Mouse (Mus musculus): ENCODE measurements around the gene Zfp668. TPM values are rescaled to one million over a fixed set of nuclear protein-coding genes. Genes with fewer than 3 reads are reported as not detected.

Zfp668 gene
- polyA plus RNA-seq, 1 experiment from 2014 or later: 32.5 TPM

DNA sequence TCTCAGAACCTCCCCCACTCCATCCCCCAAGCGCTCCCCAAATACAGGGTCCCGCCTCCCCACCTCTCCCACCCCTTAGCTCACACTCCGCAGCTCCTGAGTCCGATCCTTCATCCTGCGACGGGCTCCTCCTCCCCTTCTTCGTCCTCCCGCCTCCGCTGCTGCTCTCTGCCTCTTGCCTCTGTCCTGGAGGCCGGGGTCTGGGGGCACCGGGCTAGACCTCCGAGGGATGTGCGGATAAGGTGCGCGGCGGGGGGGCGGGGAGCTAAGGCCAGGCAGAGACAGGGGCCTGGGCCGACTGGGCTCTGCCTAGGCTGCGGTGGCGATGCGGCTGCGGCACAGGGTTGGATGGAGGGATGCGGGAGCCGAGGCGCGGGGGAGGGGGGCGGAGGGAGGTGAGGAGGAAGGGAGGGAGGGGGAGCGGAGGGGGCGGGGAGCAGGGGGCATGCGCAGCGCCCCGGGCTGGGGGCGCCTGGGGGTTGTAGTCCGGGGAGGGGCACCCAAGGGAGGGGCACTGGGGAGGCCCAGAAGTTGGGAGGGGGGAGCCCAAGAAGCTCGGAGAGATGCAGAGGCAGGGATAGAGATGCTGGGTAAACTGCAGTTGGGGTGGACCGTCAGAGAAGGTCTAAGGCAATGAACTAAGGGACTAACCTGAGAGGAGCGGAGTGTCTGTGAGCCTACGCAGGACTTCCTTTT lies 52.3 kb downstream of the Zfp668 start, which contains the start of the genes Stx4a and Stx1b:
Gene Stx4a, plus strand, starts transcription at position 119 of the 696 bp plus-strand sequence.
Gene Stx1b, minus strand, starts transcription at position 374 of the 696 bp plus-strand sequence.
- no peaks in the 10 kb centered on the region for H3K36me3 ChIP-seq
- H3K27me3 ChIP-seq: no peaks in the 10 kb centered on the region
- ATAC-seq (ENCODE audit: low read depth): peak; percentile 93
- no peaks in the 10 kb centered on the region for H3K9me3 ChIP-seq
- peak within 1 kb of the TSS; percentile 96 for H3K9ac ChIP-seq
- H3K27ac ChIP-seq (replicated peaks): peak within 1 kb of the TSS; percentile 93
- H3K4me3 ChIP-seq: peak within 1 kb of the TSS; percentile 76
- 4% methylated on average over 32 of the region's 38 CpGs for WGBS
- H3K4me2 ChIP-seq: peak within 1 kb of the TSS; percentile 79
- H3K4me1 ChIP-seq (replicated peaks): peaks cover 38% of the 10 kb centered on the region

DNA sequence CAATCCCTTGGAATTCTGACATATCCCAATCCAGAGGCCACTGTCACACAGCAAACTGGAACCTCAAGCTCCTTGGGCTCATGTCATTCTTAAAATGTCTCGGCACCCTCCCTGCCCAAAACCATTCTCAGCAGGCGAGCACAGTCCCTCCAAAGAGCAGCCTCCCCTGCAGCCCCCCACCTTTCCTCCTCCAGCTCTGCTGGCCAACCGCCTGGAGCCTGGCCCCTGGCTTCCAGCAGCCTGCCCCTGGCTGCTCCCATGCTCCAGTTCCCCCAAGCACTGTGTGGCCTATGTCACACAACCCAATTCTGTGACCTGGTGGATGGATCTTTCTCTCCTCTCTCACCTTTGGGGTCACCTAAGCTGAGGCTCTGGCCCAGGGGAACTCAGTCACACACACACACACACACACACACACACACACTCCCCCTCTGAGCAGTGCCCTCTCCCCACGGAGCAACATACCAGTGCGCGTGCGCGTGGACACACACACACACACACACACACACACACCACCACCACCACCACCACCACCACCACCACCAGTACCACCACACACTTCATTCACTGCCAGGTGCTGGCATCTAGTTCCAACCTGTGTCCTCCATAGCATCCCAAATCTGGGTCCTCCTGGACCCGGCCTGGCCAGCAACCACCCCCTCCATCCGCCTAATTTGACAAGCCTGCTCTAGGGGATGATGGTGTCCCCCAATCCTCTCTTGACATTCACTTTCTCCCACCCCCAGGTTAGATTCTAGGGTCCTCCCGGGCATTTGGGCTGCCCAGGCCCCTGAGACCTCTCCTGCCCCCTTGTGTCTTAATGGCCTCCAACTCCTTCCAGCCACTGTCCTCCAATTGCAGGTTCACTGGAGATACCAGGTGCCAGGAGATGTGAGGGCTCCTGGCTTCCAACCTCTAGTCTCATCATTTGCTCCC lies 53.1 kb downstream of the Zfp668 start:
- 57% methylated on average over 6 of the region's 11 CpGs for WGBS
- Histone ChIP-seq H3K4me2 (peak overlapping the region; percentile 79), H3K36me3 (peaks cover 3% of the 10 kb centered on the region; the same call in 1 of the 2 replicates), H3K4me1 (replicated peaks) (peaks cover 38% of the 10 kb centered on the region), H3K9ac (peak overlapping the region; percentile 96), H3K4me3 (peak overlapping the region; percentile 76), H3K27me3 (no peaks in the 10 kb centered on the region), H3K9me3 (no peaks in the 10 kb centered on the region), H3K27ac (replicated peaks) (peak overlapping the region; percentile 93)
- ATAC-seq (ENCODE audit: low read depth): peak; percentile 20; the same call in 1 of the 2 replicates

DNA sequence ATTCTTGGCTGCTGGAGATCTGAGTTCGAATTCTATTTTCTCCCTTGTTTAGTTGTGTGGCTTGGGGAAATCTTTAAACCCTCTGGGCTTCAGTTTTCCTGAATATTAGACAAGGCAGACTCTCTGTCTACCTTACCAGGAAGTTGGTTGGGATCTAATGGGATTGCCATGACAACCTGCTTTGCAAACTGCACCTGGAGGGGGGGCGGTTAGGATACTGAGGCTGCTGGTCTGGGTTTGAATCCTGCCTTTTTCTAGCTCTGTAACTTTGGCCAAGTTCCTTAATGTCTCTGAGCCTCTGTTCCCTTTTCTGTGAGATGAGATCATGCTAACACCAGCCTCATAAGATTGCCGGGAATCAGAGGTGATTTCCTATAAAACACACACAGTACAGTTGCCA lies 54.1 kb downstream of the Zfp668 start:
- Histone ChIP-seq H3K4me3 (no peak overlapping the region), H3K9ac (no peak overlapping the region), H3K9me3 (no peaks in the 10 kb centered on the region), H3K27me3 (no peaks in the 10 kb centered on the region), H3K27ac (replicated peaks) (no peak overlapping the region), H3K4me2 (no peak overlapping the region), H3K4me1 (replicated peaks) (peaks cover 38% of the 10 kb centered on the region), H3K36me3 (peaks cover 8% of the 10 kb centered on the region; the same call in 1 of the 2 replicates)
- ATAC-seq (ENCODE audit: low read depth): no peak
- WGBS: 90% methylated on average over 3 of the region's 3 CpGs

DNA sequence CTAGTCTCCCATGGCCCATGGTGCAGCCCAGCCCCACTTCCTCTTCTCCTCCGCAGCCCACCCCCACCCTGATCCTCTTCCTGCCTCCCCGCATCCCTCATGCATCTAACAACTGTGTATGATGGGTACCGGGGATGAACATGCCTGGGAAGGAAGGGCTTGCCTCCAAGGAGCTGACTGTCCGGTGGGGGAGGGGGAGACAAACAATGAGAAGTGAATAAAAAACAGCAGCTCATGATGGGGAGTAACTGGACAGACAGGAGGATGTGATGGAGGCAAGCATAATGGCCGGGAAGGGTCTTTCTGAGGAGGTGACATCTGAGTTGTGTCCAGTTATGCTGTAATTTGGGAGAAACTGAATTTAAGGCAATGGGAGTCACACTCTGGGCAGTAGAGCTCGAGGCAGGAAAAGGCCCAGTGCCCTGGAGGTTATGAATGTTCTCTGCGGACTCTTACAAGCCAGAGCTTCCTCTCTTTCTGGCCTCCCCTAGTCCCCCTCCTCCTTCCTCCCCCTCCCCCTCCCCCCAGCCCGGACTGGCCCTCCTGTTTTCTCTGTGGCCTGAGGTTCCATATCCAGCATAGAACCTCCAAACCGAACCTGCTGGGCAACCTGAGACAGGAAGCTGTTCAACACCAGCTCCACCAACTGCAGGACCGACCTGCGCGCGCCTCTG lies 55.7 kb downstream of the Zfp668 start:
- 76% methylated on average over 13 of the region's 13 CpGs for WGBS
- no peak overlapping the region for H3K27ac ChIP-seq (replicated peaks)

DNA sequence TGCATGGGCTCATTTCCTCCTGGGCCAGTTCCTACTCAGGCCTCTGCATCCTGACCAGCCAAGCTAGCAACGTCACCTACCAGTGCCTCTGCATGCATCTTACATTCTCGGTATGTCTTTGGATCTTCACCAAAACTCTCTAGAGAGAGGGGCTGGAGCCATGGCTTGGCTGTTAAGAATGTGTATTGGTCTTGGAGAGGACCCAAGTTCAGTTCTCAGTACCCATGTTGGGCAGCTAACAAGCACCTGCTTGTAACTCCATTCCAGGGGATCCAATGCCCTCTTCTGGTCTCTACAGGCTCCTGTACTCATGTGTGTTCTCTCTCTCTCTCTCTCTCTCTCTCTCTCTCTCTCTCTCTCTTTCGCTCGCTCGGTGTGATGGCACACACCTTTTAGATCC lies 58.9 kb downstream of the Zfp668 start:
- Histone ChIP-seq H3K27ac (replicated peaks) (no peak overlapping the region), H3K27me3 (no peaks in the 10 kb centered on the region), H3K4me2 (no peak overlapping the region), H3K4me1 (replicated peaks) (peaks cover 18% of the 10 kb centered on the region), H3K9ac (no peak overlapping the region), H3K36me3 (peaks cover 35% of the 10 kb centered on the region), H3K4me3 (no peak overlapping the region), H3K9me3 (no peaks in the 10 kb centered on the region)
- no peak for ATAC-seq (ENCODE audit: low read depth)
- 91% methylated on average over 5 of the region's 5 CpGs for WGBS

More for the DNA sequence above, 55.7 kb downstream of the Zfp668 start:
- Histone ChIP-seq H3K4me3 (no peak overlapping the region), H3K4me1 (replicated peaks) (peaks cover 38% of the 10 kb centered on the region), H3K4me2 (no peak overlapping the region), H3K9me3 (no peaks in the 10 kb centered on the region), H3K9ac (no peak overlapping the region), H3K27me3 (no peaks in the 10 kb centered on the region), H3K36me3 (peaks cover 9% of the 10 kb centered on the region; the same call in 1 of the 2 replicates)
- ATAC-seq (ENCODE audit: low read depth): no peak

DNA sequence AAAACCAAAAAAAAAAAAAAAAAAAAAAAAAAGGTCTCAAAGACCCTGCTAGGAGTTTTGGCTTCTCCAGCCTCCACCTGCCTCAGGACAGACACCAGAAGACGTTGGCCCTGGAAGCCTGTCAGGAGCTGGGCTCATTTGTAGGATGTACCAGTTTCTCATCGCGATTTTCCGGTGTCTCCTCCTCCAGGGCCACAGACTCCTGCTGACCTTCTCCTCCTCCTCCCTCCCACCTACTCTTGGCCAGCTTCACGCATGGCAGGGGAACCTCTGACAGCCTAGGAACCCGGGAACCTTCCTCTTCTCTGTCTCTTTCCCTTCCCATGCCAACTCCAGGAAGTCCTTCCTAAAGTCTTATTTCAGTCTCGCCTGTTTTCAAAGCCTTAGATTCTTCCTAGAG lies 59.6 kb downstream of the Zfp668 start:
- no peak overlapping the region for H3K4me2 ChIP-seq
- peaks cover 42% of the 10 kb centered on the region for H3K36me3 ChIP-seq
- 79% methylated on average over 7 of the region's 7 CpGs for WGBS
- no peaks in the 10 kb centered on the region for H3K9me3 ChIP-seq
- ATAC-seq (ENCODE audit: low read depth): no peak
- H3K9ac ChIP-seq: no peak overlapping the region
- no peak overlapping the region for H3K27ac ChIP-seq (replicated peaks)
- H3K4me3 ChIP-seq: no peak overlapping the region
- H3K27me3 ChIP-seq: no peaks in the 10 kb centered on the region
- peaks cover 12% of the 10 kb centered on the region; the same call in 1 of the 2 replicates for H3K4me1 ChIP-seq (replicated peaks)

DNA sequence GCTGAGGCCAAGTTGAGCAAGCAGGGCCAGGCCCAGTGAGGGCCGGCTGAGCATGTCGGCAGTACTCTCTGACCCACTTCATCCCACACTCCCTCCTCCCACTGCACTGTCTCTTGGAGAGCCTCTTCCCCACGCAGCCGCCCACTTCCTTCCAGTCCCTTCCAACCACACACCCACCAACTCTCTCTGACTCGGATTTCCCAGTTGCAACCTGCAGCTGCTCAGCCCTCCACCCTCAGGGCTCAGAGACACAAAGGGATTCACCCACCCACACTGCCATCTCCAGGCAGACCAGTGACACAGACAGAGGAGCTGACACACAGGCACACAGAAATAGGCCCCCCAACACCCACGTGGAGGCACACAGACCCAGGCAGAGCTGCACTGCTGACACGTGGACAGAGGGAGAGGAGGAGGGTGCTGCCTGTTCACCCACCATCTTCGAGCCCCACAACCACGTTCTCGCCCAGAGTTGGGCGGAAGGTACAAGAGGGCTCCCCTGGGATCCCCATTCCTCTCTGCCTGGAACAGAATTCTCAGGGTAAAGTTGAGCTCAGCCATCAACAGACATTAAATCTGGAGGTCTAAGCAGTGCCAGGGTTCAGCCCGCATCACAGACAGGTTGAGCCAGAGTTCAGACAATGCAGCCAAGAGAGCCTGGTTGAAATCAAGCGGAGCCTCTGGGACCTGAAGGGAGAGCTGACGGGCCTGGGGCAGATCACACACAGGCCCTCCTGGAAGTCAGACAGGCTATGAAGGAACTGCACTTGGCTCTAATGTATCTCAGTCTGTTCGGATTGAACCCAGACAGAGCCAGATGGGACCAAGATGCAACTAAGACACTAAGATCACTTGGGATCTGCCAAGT lies 60.4 kb downstream of the Zfp668 start:
- WGBS: 66% methylated on average over 15 of the region's 15 CpGs
- no peak overlapping the region for H3K27ac ChIP-seq (replicated peaks)
- no peaks in the 10 kb centered on the region for H3K27me3 ChIP-seq
- no peak overlapping the region for H3K4me3 ChIP-seq
- ATAC-seq (ENCODE audit: low read depth): no peak
- peak overlapping the region; percentile 26 for H3K9ac ChIP-seq
- H3K4me1 ChIP-seq (replicated peaks): peaks cover 6% of the 10 kb centered on the region; the same call in 1 of the 2 replicates
- H3K4me2 ChIP-seq: no peak overlapping the region
- H3K36me3 ChIP-seq: peaks cover 49% of the 10 kb centered on the region
- no peaks in the 10 kb centered on the region for H3K9me3 ChIP-seq

DNA sequence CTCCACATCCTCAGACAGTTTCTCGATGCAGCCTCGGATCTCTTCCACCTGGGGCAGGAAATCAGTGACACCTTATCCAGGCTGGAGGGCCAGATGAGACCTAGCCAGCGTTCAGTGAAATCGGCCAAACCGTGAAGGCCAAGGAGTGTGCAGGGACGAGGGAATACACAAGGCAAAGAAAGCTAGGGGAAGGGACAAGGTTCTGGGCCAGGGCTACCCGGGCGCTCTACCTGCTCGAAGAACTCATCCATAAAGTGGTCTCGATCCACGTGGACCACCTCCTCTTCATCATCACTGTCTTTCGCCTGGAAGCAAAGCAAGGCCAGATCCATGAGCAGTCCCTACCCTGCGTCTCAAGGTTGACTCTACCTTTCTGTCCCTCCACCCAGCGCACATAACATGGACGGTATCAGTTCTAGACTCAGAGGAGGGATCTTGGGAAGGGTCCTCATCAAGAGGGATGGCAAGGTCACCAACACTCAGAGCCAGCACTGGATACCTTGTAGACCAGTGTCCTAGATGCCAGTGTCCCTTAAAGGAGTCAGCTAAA lies 61.4 kb downstream of the Zfp668 start:
- Histone ChIP-seq H3K9me3 (no peaks in the 10 kb centered on the region), H3K4me1 (replicated peaks) (no peaks in the 10 kb centered on the region), H3K4me2 (no peak overlapping the region), H3K4me3 (no peak overlapping the region), H3K27ac (replicated peaks) (no peak overlapping the region), H3K9ac (peak overlapping the region; percentile 26; the same call in 1 of the 2 replicates), H3K36me3 (peaks cover 59% of the 10 kb centered on the region), H3K27me3 (no peaks in the 10 kb centered on the region)
- WGBS: 93% methylated on average over 15 of the region's 15 CpGs
- ATAC-seq (ENCODE audit: low read depth): no peak

DNA sequence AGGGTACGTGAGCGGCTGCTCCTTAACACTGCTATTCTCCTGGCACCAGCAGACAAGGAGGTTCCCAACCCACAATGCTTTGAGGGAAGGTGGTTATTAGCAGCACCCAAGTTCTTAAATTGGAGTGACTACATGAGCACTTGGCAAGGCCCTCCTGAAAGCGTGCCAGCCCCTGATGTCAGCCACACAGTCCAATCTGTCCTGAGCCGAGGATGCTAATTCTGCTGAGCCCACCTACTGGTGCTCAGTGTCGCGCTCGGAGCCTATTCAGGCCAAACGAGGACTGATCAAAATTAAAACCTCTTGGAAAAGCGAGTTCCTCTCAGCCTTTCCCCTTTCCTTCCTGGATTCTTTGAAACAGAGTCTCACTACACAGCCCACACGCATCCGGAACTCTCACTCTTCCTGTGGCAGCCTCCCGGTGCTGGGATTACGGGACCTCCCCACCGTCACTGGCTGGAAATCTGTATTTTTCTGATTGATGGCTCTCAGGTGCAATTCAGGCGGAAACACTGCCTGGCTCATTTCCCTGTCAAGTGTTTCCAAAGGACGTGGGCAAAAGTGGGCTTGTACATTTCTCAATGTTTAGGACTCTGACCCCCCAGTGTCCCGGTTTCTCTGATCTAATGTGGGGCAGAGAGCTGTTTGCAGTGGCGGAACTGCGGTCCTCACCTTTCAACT lies 62.2 kb downstream of the Zfp668 start:
- Histone ChIP-seq H3K4me2 (no peak overlapping the region), H3K27ac (replicated peaks) (no peak overlapping the region), H3K9me3 (no peaks in the 10 kb centered on the region), H3K36me3 (peaks cover 68% of the 10 kb centered on the region), H3K27me3 (no peaks in the 10 kb centered on the region), H3K4me3 (no peak overlapping the region), H3K9ac (no peak overlapping the region), H3K4me1 (replicated peaks) (no peaks in the 10 kb centered on the region)
- no peak for ATAC-seq (ENCODE audit: low read depth)
- 85% methylated on average over 19 of the region's 19 CpGs for WGBS

DNA sequence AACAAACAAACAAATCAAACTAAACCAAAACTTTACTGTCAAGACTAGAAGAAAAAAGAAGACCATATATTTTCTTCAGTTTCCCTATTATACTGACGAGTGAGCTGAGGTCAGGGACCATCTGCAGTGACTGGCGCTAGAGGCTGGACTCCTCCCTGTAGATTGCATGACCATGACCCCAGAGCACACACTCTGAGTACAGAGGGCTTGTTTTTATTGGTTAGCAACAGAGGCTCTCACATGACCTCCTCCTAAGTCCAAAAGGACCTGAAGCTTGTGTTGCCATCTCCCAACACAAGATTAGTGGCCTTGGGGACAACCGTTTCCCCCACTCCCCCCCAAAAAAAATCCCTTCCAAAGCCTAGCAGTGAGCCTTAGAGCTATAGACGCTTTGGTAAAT lies 62.8 kb downstream of the Zfp668 start:
- Histone ChIP-seq H3K4me2 (no peak overlapping the region), H3K4me3 (no peak overlapping the region), H3K9ac (no peak overlapping the region), H3K27ac (replicated peaks) (no peak overlapping the region), H3K27me3 (no peaks in the 10 kb centered on the region), H3K36me3 (peaks cover 72% of the 10 kb centered on the region), H3K9me3 (no peaks in the 10 kb centered on the region), H3K4me1 (replicated peaks) (no peaks in the 10 kb centered on the region)
- WGBS: 83% methylated on average over 4 of the region's 4 CpGs
- no peak for ATAC-seq (ENCODE audit: low read depth)

Measured in neural tube, embryonic 13.5 days (tissue).